Mouse (Mus musculus) midbrain, embryonic 13.5 days (tissue): ENCODE measurements at regions not wholly inside any gene's neighbourhood (a gene's known extent, or its start where the extent isn't known, plus 50 kb on each side); places are given as distances from the start of the nearest gene placed in this dataset.

Experiments used
- ATAC-seq: fragments of 200-750 bp; cut with Nextera tagmentation; 2 replicates; pipeline ENCODE4 v1.8.0; 2017; ENCODE audit warnings: mild to moderate bottlenecking, moderate TSS enrichment, moderate library complexity
- H3K27ac ChIP-seq: fragments of 300-500 bp; sonication (generic); 2 replicates; pipeline ENCODE4 v1.5.1; 2015; ENCODE audit warnings: inconsistent platforms, mild to moderate bottlenecking, moderate library complexity
- H3K27me3 ChIP-seq: fragments of 300-500 bp; sonication (generic); 2 replicates; pipeline ENCODE4 v1.6.1; 2015; ENCODE audit warnings: mild to moderate bottlenecking, inconsistent platforms
- H3K36me3 ChIP-seq: fragments of 300-500 bp; sonication (generic); 2 replicates; pipeline ENCODE4 v1.6.1; 2015; ENCODE audit warnings: mild to moderate bottlenecking, inconsistent platforms
- H3K4me1 ChIP-seq: fragments of 300-500 bp; sonication (generic); replicated peaks from 2 replicates; pipeline ENCODE4 v1.6.1; 2015; ENCODE audit warnings: inconsistent platforms
- H3K4me2 ChIP-seq: fragments of 300-500 bp; sonication (generic); replicated peaks from 2 replicates; pipeline ENCODE4 v1.6.1; 2015; ENCODE audit warnings: moderate library complexity, mild to moderate bottlenecking, inconsistent platforms
- H3K4me3 ChIP-seq: fragments of 300-500 bp; sonication (generic); replicated peaks from 2 replicates; pipeline ENCODE4 v1.5.1; 2015; ENCODE audit warnings: mild to moderate bottlenecking, inconsistent platforms
- H3K9ac ChIP-seq: fragments of 300-500 bp; sonication (generic); replicated peaks from 2 replicates; pipeline ENCODE4 v1.6.1; 2015; ENCODE audit warnings: mild to moderate bottlenecking, inconsistent platforms
- H3K9me3 ChIP-seq: fragments of 300-500 bp; sonication (generic); 2 replicates; pipeline ENCODE4 v1.6.1; 2016; ENCODE audit warnings: mild to moderate bottlenecking, inconsistent platforms
- WGBS: fragments of 180-500 bp; shearing (Covaris S2); methylation state at CpG from one replicate; pipeline ENCODE4 v1.1.7; 2015; 5-methylcytosine and 5-hydroxymethylcytosine counted together

- H3K27ac ChIP-seq, result peak overlapping the region; percentile 39
- H3K9me3 ChIP-seq, result no peaks in the 10 kb centered on the region
- no peak overlapping the region for H3K4me2 ChIP-seq
Observed at GRCm38 (mm10) chr1:64305427-64306213, 183.5 kb upstream of the Klf7 start.

GRCm38 (mm10) chr1:64302833-64303358 is 180.8 kb upstream of the Klf7 start:
- H3K4me1 ChIP-seq, result peaks cover 21% of the 10 kb centered on the region
- 8% methylated on average over 8 of the region's 10 CpGs for WGBS
- H3K9me3 ChIP-seq, result no peaks in the 10 kb centered on the region
- H3K9ac ChIP-seq, result no peak overlapping the region
- no peak for ATAC-seq
- peak overlapping the region; percentile 37 for H3K4me2 ChIP-seq
- peak overlapping the region; percentile 13; the same call in 1 of the 2 replicates for H3K4me3 ChIP-seq
- H3K27me3 ChIP-seq, result no peaks in the 10 kb centered on the region
- peak overlapping the region; percentile 56 for H3K27ac ChIP-seq
- H3K36me3 ChIP-seq, result no peaks in the 10 kb centered on the region

More at GRCm38 (mm10) chr1:64305427-64306213, 183.5 kb upstream of the Klf7 start:
- H3K4me3 ChIP-seq, result no peak overlapping the region
- no peaks in the 10 kb centered on the region for H3K36me3 ChIP-seq
- H3K9ac ChIP-seq, result no peak overlapping the region
- WGBS, result 48% methylated on average over 13 of the region's 13 CpGs
- H3K27me3 ChIP-seq, result no peaks in the 10 kb centered on the region
- ATAC-seq, result peak; percentile 62; the same call in 1 of the 2 replicates
- peaks cover 9% of the 10 kb centered on the region for H3K4me1 ChIP-seq

DNA sequence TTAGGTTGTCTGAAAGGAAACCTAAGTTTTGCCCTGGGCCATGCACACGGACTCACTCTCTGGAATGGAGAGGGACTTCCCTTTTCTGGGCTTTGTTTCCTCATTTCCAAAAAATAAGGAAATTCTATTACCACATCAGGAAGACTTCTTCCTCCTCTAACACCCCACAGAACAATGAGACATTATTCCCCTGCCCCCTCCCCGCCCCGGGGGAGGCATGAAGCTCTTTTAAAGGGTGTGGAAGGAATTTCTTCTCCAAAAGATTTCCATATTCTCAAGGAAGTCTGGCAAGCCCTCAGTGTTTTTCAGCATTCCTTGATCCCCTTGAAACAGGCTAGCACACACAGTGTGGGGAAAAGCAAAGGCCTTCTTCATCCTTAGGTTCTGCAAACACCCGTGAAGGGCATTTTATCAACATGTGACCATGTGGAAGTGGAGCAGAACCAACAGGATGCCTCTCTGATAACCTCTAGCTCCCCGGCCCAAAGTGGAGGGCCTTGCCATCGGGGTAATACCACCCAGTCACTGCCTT is 179.5 kb upstream of the Klf7 start:
- H3K4me1 ChIP-seq, result peaks cover 21% of the 10 kb centered on the region
- no peak overlapping the region for H3K4me2 ChIP-seq
- H3K9me3 ChIP-seq, result no peaks in the 10 kb centered on the region
- H3K9ac ChIP-seq, result no peak overlapping the region
- no peaks in the 10 kb centered on the region for H3K27me3 ChIP-seq
- WGBS, result 74% methylated on average over 6 of the region's 6 CpGs
- H3K4me3 ChIP-seq, result no peak overlapping the region
- no peak for ATAC-seq
- H3K36me3 ChIP-seq, result no peaks in the 10 kb centered on the region
- no peak overlapping the region for H3K27ac ChIP-seq

GRCm38 (mm10) chr1:64300951-64301529 is 179.0 kb upstream of the Klf7 start:
- no peak for ATAC-seq
- H3K27me3 ChIP-seq, result no peaks in the 10 kb centered on the region
- no peak overlapping the region for H3K9ac ChIP-seq
- H3K4me2 ChIP-seq, result no peak overlapping the region
- H3K27ac ChIP-seq, result no peak overlapping the region
- H3K4me1 ChIP-seq, result peaks cover 21% of the 10 kb centered on the region
- no peaks in the 10 kb centered on the region for H3K9me3 ChIP-seq
- 92% methylated on average over 8 of the region's 8 CpGs for WGBS
- no peak overlapping the region for H3K4me3 ChIP-seq
- no peaks in the 10 kb centered on the region for H3K36me3 ChIP-seq

DNA sequence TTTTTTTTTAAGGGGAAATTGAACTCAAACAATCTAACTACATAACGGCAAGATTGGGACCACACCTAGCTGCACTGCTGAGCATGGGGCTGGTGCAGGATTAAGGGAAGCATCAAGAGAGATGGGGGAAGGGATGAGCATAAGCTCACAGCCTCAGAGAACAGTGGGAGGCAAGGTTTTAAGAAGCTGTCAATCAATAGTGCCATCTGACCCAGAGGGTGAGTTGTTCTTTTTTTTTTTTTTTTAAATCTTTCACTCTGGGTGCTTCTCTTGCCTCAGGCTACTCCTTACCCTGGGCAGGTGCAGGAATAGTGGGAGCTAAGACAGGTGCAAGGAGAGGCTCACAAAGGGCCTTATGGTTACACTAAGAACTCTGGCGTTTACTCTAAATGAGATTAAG is 176.9 kb upstream of the Klf7 start:
- no peaks in the 10 kb centered on the region for H3K27me3 ChIP-seq
- peak; percentile 60; the same call in 1 of the 2 replicates for ATAC-seq
- no peak overlapping the region for H3K9ac ChIP-seq
- H3K27ac ChIP-seq, result no peak overlapping the region
- peaks cover 27% of the 10 kb centered on the region for H3K4me1 ChIP-seq
- no peak overlapping the region for H3K4me2 ChIP-seq
- H3K36me3 ChIP-seq, result no peaks in the 10 kb centered on the region
- H3K4me3 ChIP-seq, result no peak overlapping the region
- 13% methylated on average over 2 of the region's 2 CpGs for WGBS
- no peaks in the 10 kb centered on the region for H3K9me3 ChIP-seq

DNA sequence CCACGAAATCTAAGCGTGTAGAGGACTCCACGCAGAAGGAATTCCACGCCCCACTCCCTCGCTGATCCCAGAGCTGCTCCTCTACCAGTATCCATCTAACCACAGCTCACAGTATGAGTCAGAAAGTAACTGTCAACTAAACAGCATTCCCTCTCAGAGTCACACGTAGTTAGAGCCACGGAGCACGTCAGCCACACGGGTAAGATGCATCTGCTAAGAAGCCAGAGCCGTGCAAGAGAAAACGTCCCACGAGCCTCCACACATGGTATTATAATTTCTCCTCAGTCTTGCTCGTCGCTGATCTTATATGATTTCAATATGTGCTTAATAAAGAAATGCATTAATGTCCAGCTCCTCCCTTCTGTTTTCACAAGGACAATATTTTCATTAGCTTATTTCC is 176.1 kb upstream of the Klf7 start:
- H3K27me3 ChIP-seq, result no peaks in the 10 kb centered on the region
- H3K4me1 ChIP-seq, result peaks cover 26% of the 10 kb centered on the region
- no peaks in the 10 kb centered on the region for H3K9me3 ChIP-seq
- H3K4me2 ChIP-seq, result no peak overlapping the region
- no peak for ATAC-seq
- no peaks in the 10 kb centered on the region for H3K36me3 ChIP-seq
- H3K9ac ChIP-seq, result no peak overlapping the region
- no peak overlapping the region for H3K27ac ChIP-seq
- H3K4me3 ChIP-seq, result no peak overlapping the region
- 79% methylated on average over 14 of the region's 14 CpGs for WGBS

GRCm38 (mm10) chr1:64297343-64297742 is 175.3 kb upstream of the Klf7 start:
- Histone ChIP-seq H3K27me3 (no peaks in the 10 kb centered on the region), H3K36me3 (no peaks in the 10 kb centered on the region), H3K27ac (no peak overlapping the region), H3K4me1 (peaks cover 18% of the 10 kb centered on the region; the same call in 1 of the 2 replicates), H3K9me3 (no peaks in the 10 kb centered on the region), H3K4me2 (no peak overlapping the region), H3K9ac (no peak overlapping the region), H3K4me3 (no peak overlapping the region)
- no peak for ATAC-seq
- WGBS, result 83% methylated on average over 5 of the region's 5 CpGs

- Histone ChIP-seq H3K27me3 (no peaks in the 10 kb centered on the region), H3K4me1 (peaks cover 18% of the 10 kb centered on the region; the same call in 1 of the 2 replicates), H3K9ac (no peak overlapping the region), H3K9me3 (no peaks in the 10 kb centered on the region), H3K36me3 (no peaks in the 10 kb centered on the region), H3K4me2 (no peak overlapping the region), H3K27ac (no peak overlapping the region), H3K4me3 (no peak overlapping the region)
- no peak for ATAC-seq
- WGBS, result 40% methylated on average over 6 of the region's 6 CpGs
Observed at GRCm38 (mm10) chr1:64295512-64295945, 173.4 kb upstream of the Klf7 start.

- Histone ChIP-seq H3K4me1 (peaks cover 18% of the 10 kb centered on the region; the same call in 1 of the 2 replicates), H3K27me3 (no peaks in the 10 kb centered on the region), H3K4me2 (no peak overlapping the region), H3K4me3 (no peak overlapping the region), H3K9ac (no peak overlapping the region), H3K36me3 (no peaks in the 10 kb centered on the region), H3K9me3 (no peaks in the 10 kb centered on the region), H3K27ac (no peak overlapping the region)
- ATAC-seq, result no peak
- WGBS, result 87% methylated on average over 7 of the region's 7 CpGs
Observed at GRCm38 (mm10) chr1:64295051-64295450, 173.0 kb upstream of the Klf7 start.

GRCm38 (mm10) chr1:64288812-64289447 is 166.8 kb upstream of the Klf7 start:
- Histone ChIP-seq H3K9ac (no peak overlapping the region), H3K27ac (peak overlapping the region; percentile 30; the same call in 1 of the 2 replicates), H3K4me2 (0 out of 2 replicates have a peak overlapping the region, but pooled peaks have one; percentile 17), H3K4me1 (peaks cover 7% of the 10 kb centered on the region), H3K4me3 (no peak overlapping the region), H3K9me3 (no peaks in the 10 kb centered on the region), H3K27me3 (no peaks in the 10 kb centered on the region), H3K36me3 (no peaks in the 10 kb centered on the region)
- WGBS, result 48% methylated on average over 12 of the region's 12 CpGs
- ATAC-seq, result peak; percentile 67

GRCm38 (mm10) chr1:64287068-64287467 is 165.0 kb upstream of the Klf7 start:
- Histone ChIP-seq H3K9ac (no peak overlapping the region), H3K27ac (no peak overlapping the region), H3K4me1 (peaks cover 7% of the 10 kb centered on the region), H3K4me3 (no peak overlapping the region), H3K4me2 (no peak overlapping the region), H3K36me3 (no peaks in the 10 kb centered on the region), H3K27me3 (no peaks in the 10 kb centered on the region), H3K9me3 (no peaks in the 10 kb centered on the region)
- ATAC-seq, result no peak
- 87% methylated on average over 2 of the region's 2 CpGs for WGBS

GRCm38 (mm10) chr1:64284656-64285055 is 162.6 kb upstream of the Klf7 start:
- no peaks in the 10 kb centered on the region for H3K36me3 ChIP-seq
- H3K4me2 ChIP-seq, result no peak overlapping the region
- peaks cover 7% of the 10 kb centered on the region for H3K4me1 ChIP-seq
- no peaks in the 10 kb centered on the region for H3K9me3 ChIP-seq
- ATAC-seq, result no peak
- H3K4me3 ChIP-seq, result no peak overlapping the region
- WGBS, result 86% methylated on average over 8 of the region's 8 CpGs
- no peak overlapping the region for H3K9ac ChIP-seq
- no peak overlapping the region for H3K27ac ChIP-seq
- no peaks in the 10 kb centered on the region for H3K27me3 ChIP-seq
